Mouse (Mus musculus) G1E-ER4 (cell line): ENCODE measurements around the gene Btbd7. TPM values are rescaled to one million over a fixed set of nuclear protein-coding genes. Genes with fewer than 3 reads are reported as not detected.

Source experiments
- GATA1 ChIP-seq: IDR thresholded peaks from one replicate; pipeline ENCODE4 v1.8.0; 2012; ENCODE audit warnings: low read length, inconsistent platforms
- polyA plus RNA-seq: library from polyadenylated mRNA; stranded (reverse); fragments of >175 nt; gene quantifications from 2 replicates; pipeline ENCODE4 v1.2.3, GENCODE M21; 2012

The Btbd7 gene
- polyA plus RNA-seq, result 2.9 and 3.3 TPM in 2 replicates

DNA sequence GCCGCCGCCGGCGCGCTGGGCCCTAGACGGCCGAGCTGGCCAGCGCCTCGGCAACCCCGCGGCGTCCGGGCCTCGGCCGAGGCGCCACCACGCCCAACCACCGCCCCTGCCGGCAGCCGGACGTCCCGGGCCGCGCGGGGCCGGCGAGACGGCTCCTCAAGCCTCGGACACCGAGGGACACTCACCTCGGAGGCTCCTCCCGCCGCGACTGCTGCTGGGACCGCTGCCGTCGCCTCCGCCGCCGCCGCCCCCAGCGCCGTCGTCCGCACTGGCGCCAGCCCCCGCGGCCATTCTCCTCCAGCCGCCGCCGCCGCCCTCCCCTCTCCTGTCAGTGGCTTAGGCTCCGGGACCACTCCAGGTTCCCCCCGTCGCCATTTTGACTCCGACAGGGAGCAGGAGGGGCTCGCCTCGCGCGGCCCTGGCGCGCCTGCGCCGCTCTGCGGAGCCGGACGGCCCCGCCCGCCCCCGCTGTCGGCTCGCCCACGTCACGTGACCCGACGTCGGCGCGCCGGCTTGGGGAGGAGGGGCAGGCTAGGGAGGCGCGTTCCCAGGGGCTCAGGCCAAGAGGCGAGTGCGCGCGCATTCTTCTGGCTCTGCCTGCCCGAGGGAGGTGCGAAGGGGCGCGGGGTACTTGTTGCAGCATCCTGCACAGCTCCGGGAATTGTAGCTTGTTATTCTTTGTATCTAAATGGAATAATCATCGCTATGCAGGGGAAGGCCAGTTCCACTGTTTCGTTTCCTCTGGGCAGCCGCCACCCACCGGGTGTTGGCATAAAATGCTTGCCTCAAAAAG, at the start of gene Btbd7:
TSS of gene Btbd7 (minus strand) at position 441 of the 793 bp plus-strand sequence.
- no peak for TF ChIP-seq GATA1

DNA sequence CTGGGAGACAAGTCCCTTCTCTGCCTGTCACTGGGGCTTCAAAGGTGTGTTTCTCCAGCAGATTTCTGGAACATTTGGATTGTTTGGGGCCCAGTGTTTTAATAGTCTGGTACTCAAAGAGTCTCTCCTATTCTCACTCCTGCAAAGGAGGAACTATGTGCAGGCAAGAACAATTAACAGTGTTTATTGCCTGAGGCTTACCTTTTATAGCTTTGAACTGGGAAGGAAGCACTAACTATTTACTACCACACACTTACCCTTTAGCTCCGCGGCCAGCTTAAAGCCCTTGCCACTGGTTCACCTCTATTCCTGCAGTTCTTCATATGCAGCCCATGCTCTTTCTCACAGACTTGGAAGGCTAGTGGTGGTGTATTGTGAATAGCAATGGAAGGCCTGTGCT, 37.8 kb upstream of the Btbd7 start:
- TF ChIP-seq GATA1, result no peak

DNA sequence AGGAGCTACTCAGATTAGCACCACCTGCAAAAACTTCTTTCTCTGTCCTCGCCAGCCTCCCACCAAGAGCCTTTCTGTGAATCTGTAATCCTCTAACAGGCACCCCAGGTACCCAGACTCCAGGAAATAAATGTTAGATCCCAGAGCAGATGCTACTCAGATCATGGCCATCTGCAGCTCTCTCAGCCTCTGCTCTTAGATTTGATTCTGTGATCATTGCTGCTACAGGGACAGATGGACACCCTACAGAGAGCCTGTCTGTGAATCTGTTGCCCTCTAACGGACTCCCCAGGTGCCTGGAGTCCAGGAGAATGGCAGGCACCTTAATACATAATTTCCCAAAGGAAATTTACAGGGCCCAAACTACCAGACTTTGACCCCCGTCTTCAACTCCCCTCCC, 29.9 kb upstream of the Btbd7 start:
- no peak for TF ChIP-seq GATA1

DNA sequence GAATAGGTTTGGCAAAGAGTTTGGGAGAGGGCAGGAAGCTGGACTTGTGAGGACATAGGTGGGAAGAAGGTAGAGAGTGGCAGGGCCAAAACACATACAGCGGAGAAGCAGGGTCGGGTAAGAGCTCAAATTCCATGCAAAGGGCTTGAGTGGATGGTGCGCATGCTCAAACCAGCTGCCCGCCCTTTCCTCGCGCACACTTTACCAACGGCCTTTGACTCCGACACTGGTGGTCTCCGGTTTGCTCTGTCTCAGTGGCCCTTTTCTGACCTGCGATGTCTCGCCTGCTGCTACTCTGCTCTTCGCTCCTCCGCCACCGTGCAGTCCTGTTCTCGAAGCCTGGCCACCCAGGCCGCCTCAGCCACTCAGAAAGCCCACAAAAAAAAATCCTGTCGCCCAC, 20.8 kb upstream of the Btbd7 start, which contains the start of gene Cox8c:
TSS of gene Cox8c (plus strand) at position 226 of the 400 bp plus-strand sequence.
- no peak for TF ChIP-seq GATA1

DNA sequence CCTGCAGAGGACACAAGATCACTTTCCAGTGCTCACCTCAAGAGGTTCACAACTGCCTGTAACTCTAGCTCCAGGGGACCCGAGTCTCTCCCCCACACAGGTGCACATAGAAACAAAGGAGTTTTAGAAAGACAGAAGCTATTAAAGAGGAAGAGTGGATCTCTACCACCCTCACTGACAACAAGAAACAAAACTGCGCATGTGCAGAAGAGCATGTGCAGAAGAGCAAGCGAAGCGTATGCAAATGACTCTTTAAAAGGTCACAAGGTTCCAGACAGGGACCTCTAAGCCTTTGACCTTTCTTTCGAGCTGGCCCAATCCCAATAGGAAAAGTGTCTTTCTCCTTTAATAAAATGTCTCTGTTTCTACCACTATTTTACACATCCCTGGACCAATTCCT, 10.3 kb upstream of the Btbd7 start:
- TF ChIP-seq GATA1, result no peak

DNA sequence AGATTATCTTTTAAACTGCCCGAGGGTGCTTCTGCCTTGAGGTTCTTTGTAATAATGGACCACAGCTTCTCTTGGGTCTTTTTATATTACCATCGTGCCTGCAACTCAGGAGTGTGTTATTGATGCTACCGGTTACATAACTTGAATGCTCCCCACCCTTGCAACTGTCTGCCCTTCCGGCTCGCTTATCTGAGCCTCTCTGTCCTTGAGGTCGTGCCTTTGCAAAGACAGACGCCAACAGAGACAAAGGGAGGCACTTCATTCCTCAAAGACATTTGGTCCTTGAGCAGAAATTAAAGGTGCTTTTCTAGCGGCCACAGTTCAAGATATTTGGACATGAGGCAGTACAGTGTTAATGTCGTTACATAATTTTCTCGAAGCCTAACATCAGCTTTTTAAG, 9.1 kb upstream of the Btbd7 start:
- TF ChIP-seq GATA1, result no peak

DNA sequence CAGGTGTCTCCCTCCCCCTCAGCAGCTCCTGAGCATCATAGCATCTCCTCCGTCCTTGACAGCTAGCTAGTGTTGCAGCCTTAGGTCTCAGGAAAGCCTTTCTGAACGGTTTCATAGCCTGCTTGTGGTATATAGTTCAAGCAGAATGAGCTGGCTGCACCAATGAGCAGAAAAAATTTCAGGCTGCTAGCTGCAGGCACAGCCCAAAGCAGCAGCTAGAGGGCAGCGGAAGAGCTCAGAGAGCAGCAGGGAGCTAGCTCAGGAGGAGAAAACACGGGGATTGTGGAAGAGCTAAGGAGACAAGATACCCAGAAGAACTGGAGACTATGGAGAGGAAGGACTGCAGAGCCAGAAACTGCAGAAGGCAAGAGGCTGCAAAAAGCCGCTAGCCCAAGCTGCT, 7.5 kb upstream of the Btbd7 start:
- TF ChIP-seq GATA1, result no peak

DNA sequence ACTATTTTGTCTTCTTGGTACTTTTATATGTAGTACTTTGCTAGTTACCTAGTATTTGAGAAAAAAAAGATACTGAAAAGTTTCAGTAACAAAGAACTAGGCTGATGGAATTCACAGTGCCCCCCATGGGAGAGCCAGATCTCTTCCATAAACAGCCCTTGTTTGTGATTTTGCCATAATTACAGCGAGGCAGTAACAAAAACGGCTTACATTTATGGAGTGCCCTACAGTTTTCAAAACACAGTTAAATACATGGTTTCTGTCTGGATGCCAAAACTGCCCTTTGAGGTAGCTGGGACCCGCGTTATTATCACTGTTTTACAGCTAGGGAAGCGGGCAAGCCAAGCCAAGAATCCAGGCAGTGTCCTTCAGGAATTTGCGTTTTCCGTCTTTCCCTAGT, 630 bp upstream of the Btbd7 start:
- TF ChIP-seq GATA1, result no peak

DNA sequence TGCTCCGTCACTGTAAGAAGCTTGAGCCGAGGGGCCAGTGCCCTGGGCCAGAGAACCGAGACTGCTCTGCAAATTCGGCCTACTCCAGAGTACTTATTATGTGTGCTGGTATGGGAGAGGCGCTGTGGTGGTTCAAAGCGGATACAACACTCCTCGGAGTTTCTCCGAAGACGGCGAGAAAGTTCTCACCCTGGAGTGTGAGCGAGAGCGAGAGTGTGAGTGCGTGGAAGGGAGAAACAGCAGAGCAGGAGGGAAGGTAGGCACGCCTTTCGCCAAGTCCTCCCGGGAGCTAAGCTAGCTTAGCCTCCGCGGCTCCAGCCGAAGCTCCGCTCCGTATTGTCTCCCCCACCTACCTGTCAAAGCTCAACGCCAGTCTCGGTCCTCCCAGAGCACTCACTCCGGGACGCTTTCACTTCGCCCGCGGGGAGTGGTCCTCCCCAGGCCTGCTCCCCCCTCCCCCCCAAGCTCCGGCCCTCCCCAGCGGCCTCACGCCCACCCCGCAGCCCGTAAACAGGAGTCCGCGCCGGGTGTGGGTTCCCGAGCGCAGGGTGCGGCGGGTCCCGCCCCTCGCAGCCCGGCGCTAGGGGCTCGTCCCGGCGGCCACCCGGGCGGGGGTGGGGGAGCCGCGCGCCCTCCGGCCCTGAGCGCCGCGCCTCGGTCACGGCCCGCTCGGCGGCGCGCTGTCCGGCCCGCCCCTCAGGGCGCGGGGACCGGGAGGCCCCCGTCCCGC, 805 bp downstream of the Btbd7 start:
- TF ChIP-seq GATA1, result no peak

DNA sequence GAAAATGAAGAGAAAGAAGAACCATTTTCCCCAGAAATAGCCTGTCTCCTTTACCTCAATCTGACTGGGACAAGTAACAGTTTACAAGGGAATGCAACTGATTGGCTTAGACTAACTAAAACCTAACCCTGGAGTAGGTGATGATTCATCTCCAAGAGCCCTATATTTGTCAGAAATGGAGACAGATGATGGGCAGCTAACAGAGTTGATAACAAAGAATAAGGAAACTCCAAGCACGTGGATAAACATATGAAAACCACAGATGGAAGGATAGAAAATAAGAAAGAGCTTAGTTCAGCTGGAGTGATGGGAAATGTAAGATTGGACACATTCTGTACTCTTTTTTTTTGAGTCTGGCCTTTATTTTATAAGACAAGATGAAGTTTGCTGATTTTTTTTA, 7.7 kb downstream of the Btbd7 start:
- no peak for TF ChIP-seq GATA1

DNA sequence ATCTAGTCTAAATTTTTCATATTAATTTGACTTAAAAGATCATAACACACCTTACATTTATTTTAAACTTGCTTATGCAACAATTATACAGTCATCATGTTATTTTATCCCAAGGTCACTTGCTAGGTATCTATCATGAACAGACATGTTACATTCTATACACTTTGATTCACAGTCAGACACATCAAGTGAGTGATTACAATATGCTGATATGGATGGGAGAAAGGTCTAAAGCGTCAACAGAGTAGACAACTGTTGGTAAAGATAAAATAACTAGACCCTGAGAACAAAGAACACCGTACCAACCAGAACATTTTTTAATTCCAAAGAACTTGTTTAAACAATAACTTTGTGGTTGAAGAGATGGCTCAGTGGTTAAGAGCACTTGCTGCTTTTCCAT, 8.5 kb downstream of the Btbd7 start:
- TF ChIP-seq GATA1, result no peak

DNA sequence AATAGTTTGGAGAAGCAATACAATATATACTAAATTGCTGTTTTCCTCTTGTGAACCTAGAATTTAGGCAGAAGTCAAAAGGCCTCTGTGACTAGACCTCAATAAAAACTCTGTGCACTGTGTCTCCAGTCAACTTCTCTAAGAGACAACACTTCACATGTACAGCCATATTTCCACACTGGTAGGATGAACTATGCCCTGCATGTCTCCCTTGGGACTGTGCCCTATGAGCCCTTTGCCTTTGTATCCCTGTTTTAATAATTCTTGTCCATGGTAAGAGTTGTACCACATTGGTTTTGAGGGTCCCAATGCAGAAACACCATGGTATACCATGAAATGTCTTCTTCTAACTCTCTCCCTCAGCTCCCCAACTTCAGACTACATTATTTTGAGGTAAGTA, 17.5 kb downstream of the Btbd7 start:
- TF ChIP-seq GATA1, result no peak

DNA sequence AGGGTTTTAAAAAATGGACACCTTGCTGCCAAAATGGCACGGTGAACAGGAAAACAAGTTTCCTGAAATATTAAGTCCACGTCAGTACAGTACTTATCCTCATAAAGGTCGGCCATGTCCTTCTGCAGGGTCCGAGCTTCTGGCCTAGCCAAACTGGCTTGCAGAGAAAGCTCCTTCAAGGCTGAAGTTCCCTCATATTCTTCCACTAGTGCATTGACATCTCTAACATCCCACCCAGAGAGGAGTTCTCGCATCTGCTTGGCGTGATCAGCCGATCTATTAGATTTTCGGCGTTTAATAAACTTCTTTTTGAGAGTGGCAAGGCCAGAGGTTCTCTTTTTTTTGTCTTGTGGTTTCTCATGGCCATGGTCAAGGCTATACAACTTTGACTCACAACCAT, 40.0 kb downstream of the Btbd7 start:
- no peak for TF ChIP-seq GATA1

DNA sequence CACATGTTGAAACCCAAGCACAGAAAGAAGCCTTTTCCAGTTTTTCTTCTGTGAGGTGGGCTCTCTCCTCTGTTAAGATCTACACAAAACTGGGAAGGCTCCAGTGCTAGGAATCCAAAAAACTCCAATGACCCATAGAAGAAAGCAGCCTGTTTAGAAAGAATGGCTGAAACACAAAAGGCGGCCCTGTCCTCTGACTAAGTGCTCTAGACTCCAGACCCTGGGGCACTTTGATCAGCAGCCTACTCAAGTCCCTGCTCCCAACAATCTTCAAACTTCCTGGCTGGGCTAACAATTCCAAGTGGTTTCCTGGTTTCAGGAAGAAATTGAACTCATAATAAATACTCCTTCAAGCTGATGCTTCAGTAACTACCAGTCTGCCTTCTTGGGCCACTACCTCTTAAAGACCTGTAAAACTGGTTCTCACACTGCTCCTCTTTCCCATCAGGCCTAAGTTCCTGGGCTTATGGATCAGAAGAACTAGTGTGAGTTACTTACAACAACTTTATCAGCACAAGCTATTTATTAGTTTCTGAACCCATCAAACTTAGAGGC, 45.4 kb downstream of the Btbd7 start:
- TF ChIP-seq GATA1, result no peak

DNA sequence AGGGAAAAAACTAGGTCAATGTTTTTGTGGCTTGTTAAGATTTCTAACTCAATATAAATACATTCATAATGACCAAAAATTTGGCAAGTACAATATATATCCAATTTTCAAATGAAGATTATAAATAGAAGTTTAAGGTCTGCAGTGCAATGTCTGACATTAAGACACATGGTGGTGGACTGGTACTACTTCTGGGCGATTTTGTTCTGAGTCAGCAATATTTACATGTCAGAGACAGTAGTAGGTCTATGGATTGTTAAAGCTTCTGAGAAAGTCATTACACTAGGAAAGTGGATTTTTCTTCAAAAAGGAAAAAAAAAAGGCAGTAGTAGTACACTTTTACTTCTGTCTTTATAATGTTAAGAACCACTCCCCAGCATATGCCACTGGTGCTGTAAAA, 46.4 kb downstream of the Btbd7 start:
- no peak for TF ChIP-seq GATA1

DNA sequence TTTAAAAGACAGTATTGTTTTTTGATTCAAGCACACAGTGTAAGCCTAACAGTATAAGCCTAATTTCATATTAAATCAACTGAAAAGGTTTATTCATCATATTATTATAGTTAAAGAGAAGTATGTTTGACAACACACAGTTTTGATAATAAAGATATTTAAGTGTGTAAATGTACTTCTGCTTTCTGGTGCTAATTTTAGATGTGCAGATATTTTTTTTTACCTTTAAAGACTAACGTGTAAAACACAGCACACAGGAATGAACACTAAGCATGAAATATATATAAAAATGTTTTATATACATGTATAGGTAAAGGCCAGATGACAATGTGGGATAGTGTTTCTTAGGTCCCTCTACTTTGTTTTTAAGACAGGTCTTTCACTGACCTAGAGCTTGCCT, 51.2 kb downstream of the Btbd7 start:
- no peak for TF ChIP-seq GATA1

DNA sequence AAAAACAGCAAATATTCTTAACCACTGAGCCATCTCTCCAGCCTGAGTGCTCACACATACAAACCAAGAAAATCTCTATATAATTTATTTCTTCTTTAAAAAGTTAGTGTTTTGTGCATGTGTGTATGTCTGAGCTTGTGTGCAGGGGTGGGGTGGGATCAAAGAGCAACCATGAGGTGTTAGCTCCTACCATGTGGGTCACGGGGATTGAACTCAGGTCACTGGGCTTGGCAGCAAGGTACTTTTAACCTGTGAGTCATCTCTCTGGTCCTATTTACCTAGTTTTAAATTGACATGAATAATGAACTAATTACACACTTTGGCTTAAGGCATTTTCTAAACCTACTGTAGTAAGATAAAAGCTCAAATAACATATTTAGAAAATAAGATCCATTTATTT, 51.9 kb downstream of the Btbd7 start:
- TF ChIP-seq GATA1, result no peak
